Mouse (Mus musculus): ENCODE data around the gene Sfn. TPM values are rescaled to one million over a fixed set of nuclear protein-coding genes. Genes with fewer than 3 reads are reported as not detected.

Sfn gene
- polyA plus RNA-seq, 1 experiment, result 0.06 TPM

DNA sequence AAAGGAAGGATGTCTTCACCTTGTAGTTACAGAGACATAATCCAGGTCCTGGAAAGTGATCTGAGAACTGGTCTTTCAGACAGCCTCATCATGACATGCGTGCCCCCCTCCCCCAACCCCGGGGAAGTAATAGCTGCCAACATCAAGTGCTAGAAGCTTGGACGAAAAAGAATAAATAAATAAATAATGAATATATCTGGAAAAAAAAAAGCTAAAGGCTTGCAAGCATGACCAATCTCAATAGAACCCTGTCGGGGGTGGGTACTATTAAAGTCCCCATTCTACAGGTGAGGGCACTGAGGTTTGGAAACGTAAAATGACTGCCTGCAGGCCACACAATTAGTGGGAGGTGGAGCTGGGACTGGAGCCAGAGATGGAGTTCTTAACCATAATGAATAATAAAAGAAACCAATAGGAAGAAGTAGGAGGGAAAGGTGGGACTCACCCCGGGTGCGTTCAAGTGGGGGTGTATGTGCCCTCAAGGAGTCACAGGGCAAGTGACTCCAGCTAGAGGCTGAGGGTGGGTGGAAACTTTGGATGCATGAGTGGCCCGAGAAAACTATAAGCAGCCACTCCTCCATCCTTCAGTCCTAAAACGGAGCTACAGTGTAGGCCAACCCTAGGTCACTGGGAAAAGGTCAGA lies 29.9 kb upstream of the Sfn start:
- peak overlapping the region; percentile 67 for H3K4me3 ChIP-seq (replicated peaks)
- TF ChIP-seq TAL1 (IDR thresholded peaks at IDR 0.05; ENCODE audit: low read length) (no peak), GATA1 (IDR thresholded peaks at IDR 0.05; ENCODE audit: low read length) (no peak)
- no peaks in the 10 kb centered on the region for H3K36me3 ChIP-seq (ENCODE audit: control insufficient read depth)
- H3K9me3 ChIP-seq (ENCODE audit: control insufficient read depth, low read length), result no peaks in the 10 kb centered on the region
- peaks cover 24% of the 10 kb centered on the region for H3K4me1 ChIP-seq (ENCODE audit: control insufficient read depth)
- H3K27me3 ChIP-seq (ENCODE audit: control insufficient read depth), result peaks cover 9% of the 10 kb centered on the region

DNA sequence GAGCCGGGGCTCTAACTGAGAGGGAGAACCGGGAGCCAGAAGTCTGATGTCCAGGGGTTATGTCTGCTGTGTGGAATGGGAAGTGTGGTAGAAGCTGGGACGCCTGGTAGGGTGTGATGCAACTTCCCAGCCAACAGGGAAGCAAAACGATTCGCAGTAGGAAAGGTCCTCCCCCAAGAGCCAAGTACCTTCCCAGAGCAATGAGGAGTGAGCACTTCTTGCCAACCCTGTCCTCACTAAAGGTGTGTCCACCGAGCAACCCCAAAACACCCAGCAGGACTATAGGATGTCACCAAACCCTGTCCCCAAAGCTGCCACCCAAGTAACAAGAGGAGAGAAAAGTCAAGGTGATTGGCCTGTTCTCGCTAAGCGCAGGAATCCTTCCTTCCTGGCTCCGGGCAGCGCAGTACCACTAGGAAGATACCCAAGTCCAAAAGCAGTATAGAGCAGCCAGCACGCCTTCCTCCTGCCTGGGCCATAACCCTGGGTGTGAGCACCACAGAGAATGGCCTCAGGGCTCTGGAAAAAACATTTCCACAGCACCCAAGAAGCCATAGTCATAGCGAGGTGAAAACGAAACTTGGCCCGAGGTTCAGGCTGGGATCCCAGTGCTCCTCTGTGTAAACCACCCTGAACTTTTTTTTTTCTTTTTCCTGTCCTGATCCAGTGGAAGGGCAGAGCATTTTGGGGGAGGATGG lies 29.3 kb upstream of the Sfn start:
- TF ChIP-seq GATA1 (IDR thresholded peaks at IDR 0.05; ENCODE audit: low read length) (no peak), TAL1 (IDR thresholded peaks at IDR 0.05; ENCODE audit: low read length) (no peak)
- Histone ChIP-seq H3K27me3 (ENCODE audit: control insufficient read depth) (peaks cover 9% of the 10 kb centered on the region), H3K9me3 (ENCODE audit: control insufficient read depth, low read length) (no peaks in the 10 kb centered on the region), H3K4me3 (replicated peaks) (no peak overlapping the region), H3K36me3 (ENCODE audit: control insufficient read depth) (peaks cover under 1% of the 10 kb centered on the region; the same call in 1 of the 2 replicates), H3K4me1 (ENCODE audit: control insufficient read depth) (peaks cover 24% of the 10 kb centered on the region)

DNA sequence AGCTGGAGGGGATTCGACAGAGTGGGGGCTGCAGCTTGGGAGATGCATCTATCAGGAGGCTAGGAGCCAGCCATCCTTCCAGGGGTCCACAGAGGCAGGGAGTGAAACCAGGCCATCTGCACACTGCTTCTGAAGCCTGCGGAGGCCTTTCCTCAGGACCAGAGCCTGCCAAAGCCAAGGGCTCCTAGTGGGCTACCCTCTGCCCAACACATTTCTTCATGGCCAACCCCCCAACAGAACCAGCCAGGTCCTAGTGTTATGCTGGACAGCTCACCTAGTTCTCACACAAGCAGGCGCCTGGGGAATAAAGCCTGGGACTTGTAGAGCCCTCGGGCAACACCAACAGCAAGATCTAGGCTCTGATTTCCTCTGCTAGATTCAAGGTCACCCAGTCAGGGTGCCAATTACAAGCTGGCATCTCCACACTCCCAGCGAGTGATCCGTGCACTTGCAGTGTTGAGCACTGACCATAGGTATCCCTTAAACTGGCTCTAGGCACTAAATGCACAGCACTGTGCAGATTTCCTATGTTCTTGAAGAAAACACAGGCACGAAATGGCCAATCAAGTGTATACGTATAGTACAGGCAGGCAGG lies 28.5 kb upstream of the Sfn start:
- no peaks in the 10 kb centered on the region for H3K9me3 ChIP-seq (ENCODE audit: control insufficient read depth, low read length)
- H3K4me1 ChIP-seq (ENCODE audit: control insufficient read depth), result peaks cover 26% of the 10 kb centered on the region
- no peak overlapping the region for H3K4me3 ChIP-seq (replicated peaks)
- TF ChIP-seq TAL1 (IDR thresholded peaks at IDR 0.05; ENCODE audit: low read length) (no peak), GATA1 (IDR thresholded peaks at IDR 0.05; ENCODE audit: low read length) (no peak)
- H3K27me3 ChIP-seq (ENCODE audit: control insufficient read depth), result peaks cover 9% of the 10 kb centered on the region
- H3K36me3 ChIP-seq (ENCODE audit: control insufficient read depth), result peaks cover 3% of the 10 kb centered on the region; the same call in 1 of the 2 replicates

DNA sequence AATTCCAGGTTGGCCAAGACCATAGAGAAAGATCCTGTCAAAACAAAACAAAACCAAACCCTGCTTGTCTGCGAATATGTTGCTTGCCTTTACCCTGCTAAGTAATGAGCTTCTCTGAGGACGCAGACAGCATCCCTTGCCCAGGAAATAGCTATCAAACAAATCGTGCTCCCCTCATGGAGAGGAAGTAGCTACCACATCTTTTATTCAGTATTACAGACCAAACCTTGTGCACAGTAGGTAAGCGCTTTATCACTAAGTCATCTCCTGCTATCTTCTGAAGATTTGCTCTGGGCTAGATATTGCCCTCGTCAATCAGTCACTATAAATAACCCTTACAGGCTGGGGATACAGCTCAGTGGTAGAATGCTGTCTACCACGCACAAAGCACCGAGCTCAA lies 27.2 kb upstream of the Sfn start:
- H3K4me1 ChIP-seq (ENCODE audit: control insufficient read depth), result peaks cover 26% of the 10 kb centered on the region
- no peak overlapping the region for H3K4me3 ChIP-seq (replicated peaks)
- no peaks in the 10 kb centered on the region for H3K9me3 ChIP-seq (ENCODE audit: control insufficient read depth, low read length)
- peaks cover 9% of the 10 kb centered on the region for H3K27me3 ChIP-seq (ENCODE audit: control insufficient read depth)
- TF ChIP-seq TAL1 (IDR thresholded peaks at IDR 0.05; ENCODE audit: low read length) (no peak), GATA1 (IDR thresholded peaks at IDR 0.05; ENCODE audit: low read length) (no peak)
- peaks cover 3% of the 10 kb centered on the region; the same call in 1 of the 2 replicates for H3K36me3 ChIP-seq (ENCODE audit: control insufficient read depth)

DNA sequence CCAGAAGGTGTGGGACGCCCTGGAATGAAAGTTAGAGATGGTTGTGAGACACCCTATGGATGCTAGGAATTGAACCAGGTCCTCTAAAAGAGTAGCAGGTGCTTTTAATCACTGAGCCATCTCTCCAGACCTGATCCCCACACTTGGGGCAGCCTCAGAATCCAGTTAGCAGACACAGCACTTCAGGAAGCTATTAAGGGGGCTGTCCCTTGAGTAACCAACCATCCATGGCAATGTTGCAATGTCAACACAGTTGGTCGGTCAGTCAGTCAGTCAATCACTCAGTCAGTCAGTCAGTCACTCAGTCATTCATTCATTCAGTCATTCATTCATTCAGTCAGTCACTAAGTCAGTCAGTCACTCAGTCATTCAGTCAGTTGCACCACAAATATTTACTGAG lies 26.5 kb upstream of the Sfn start:
- H3K4me3 ChIP-seq (replicated peaks), result no peak overlapping the region
- peaks cover 19% of the 10 kb centered on the region for H3K4me1 ChIP-seq (ENCODE audit: control insufficient read depth)
- no peak for TF ChIP-seq GATA1 (IDR thresholded peaks at IDR 0.05; ENCODE audit: low read length)
- no peak for TF ChIP-seq TAL1 (IDR thresholded peaks at IDR 0.05; ENCODE audit: low read length)
- no peaks in the 10 kb centered on the region for H3K9me3 ChIP-seq (ENCODE audit: control insufficient read depth, low read length)
- peaks cover 9% of the 10 kb centered on the region for H3K27me3 ChIP-seq (ENCODE audit: control insufficient read depth)
- H3K36me3 ChIP-seq (ENCODE audit: control insufficient read depth), result peaks cover 5% of the 10 kb centered on the region; the same call in 1 of the 2 replicates

DNA sequence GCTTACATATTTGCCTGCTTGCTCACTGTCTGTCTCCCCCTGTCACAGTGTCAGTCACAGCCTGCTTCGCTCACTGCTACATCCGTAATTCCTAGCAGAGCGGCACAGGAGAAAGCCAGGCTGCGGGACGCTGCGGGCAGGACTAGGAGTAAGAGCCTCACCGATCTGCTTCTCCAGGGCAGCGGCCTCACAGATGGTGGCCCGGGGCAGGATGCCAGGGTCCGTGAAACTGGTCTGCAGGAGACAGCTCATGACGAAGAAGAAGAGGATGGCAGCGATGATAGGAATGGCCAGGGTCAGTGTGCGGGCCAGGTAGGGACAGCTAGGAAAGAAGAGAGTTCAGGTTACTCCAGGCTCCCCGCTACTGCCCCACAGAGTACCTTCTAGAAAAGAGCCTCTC lies 25.1 kb upstream of the Sfn start:
- no peaks in the 10 kb centered on the region for H3K9me3 ChIP-seq (ENCODE audit: control insufficient read depth, low read length)
- H3K36me3 ChIP-seq (ENCODE audit: control insufficient read depth), result peaks cover 5% of the 10 kb centered on the region; the same call in 1 of the 2 replicates
- peaks cover 2% of the 10 kb centered on the region for H3K27me3 ChIP-seq (ENCODE audit: control insufficient read depth)
- TF ChIP-seq GATA1 (IDR thresholded peaks at IDR 0.05; ENCODE audit: low read length) (no peak), TAL1 (IDR thresholded peaks at IDR 0.05; ENCODE audit: low read length) (no peak)
- H3K4me3 ChIP-seq (replicated peaks), result no peak overlapping the region
- peaks cover 8% of the 10 kb centered on the region for H3K4me1 ChIP-seq (ENCODE audit: control insufficient read depth)

DNA sequence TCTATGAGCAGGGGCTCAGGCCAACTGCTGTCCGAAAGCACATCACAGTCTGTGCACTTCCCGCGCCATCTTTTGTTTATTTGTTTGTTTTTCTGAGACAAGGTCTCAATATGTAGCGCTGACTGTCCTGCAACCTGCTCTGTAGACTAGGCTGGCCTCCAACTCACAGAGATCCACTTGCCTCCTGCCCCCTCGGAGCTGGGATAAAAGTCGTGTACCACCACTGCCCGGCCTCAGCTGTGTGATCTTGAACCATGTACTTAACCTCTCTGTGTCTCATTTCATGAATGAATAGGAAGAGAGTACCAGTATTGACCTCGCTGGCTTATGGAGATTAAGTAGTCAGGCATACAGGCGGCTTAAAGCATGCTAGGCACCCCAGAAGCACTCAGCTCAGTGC lies 24.7 kb upstream of the Sfn start:
- H3K4me3 ChIP-seq (replicated peaks), result no peak overlapping the region
- H3K4me1 ChIP-seq (ENCODE audit: control insufficient read depth), result peaks cover 7% of the 10 kb centered on the region; the same call in 1 of the 2 replicates

DNA sequence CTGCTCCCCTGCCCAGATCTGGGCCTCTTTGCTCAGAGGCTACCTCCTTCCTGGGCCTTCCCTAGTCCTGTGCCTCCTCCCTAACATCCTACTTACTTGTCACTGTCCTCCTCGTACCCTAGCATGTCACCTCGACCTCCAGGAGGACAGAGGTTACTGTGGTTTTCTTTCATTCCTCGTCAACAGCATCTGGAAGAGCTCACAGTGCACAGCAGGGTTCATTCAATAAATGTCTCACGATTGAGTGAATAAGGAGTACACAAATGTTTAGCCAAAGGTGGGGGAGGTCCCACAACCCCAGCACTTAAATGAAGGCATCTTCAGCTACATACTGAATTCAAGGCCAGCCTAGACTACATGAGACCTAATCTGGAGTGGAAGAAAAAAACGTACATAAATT lies 24.3 kb upstream of the Sfn start:
- Histone ChIP-seq H3K9me3 (ENCODE audit: control insufficient read depth, low read length) (no peaks in the 10 kb centered on the region), H3K27me3 (ENCODE audit: control insufficient read depth) (no peaks in the 10 kb centered on the region), H3K4me3 (replicated peaks) (no peak overlapping the region), H3K36me3 (ENCODE audit: control insufficient read depth) (peaks cover 5% of the 10 kb centered on the region; the same call in 1 of the 2 replicates), H3K4me1 (ENCODE audit: control insufficient read depth) (peaks cover 4% of the 10 kb centered on the region; the same call in 1 of the 2 replicates)
- no peak for TF ChIP-seq TAL1 (IDR thresholded peaks at IDR 0.05; ENCODE audit: low read length)

More for the DNA sequence above, 24.7 kb upstream of the Sfn start:
- no peak for TF ChIP-seq TAL1 (IDR thresholded peaks at IDR 0.05; ENCODE audit: low read length)
- no peak for TF ChIP-seq GATA1 (IDR thresholded peaks at IDR 0.05; ENCODE audit: low read length)
- Histone ChIP-seq H3K9me3 (ENCODE audit: control insufficient read depth, low read length) (no peaks in the 10 kb centered on the region), H3K36me3 (ENCODE audit: control insufficient read depth) (peaks cover 5% of the 10 kb centered on the region; the same call in 1 of the 2 replicates), H3K27me3 (ENCODE audit: control insufficient read depth) (no peaks in the 10 kb centered on the region)

DNA sequence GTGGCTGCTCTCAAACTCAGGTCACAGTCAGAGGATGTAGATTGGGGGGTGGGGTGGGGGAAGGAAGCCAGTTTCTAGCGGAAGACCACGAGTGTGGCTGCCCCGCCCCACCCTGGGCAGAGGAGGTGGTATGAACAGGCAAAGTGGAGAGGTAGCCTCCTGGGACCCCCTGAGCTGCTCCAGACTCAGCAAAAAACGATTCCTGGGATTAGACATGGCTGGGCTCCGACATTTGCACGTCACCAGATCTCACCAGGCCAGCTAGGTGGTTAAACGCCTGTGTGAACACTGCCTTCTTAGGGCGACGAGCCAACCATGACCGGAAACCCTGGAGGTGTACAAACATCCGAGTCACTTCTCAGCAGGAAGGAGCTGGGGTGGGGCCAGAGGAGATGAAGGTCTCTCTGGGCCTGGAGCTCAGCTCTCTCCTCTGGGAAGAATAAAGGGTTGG lies 23.7 kb upstream of the Sfn start:
- Histone ChIP-seq H3K4me1 (ENCODE audit: control insufficient read depth) (peaks cover 2% of the 10 kb centered on the region; the same call in 1 of the 2 replicates), H3K36me3 (ENCODE audit: control insufficient read depth) (peaks cover 5% of the 10 kb centered on the region; the same call in 1 of the 2 replicates), H3K27me3 (ENCODE audit: control insufficient read depth) (no peaks in the 10 kb centered on the region), H3K9me3 (ENCODE audit: control insufficient read depth, low read length) (no peaks in the 10 kb centered on the region), H3K4me3 (replicated peaks) (no peak overlapping the region)
- no peak for TF ChIP-seq GATA1 (IDR thresholded peaks at IDR 0.05; ENCODE audit: low read length)
- TF ChIP-seq TAL1 (IDR thresholded peaks at IDR 0.05; ENCODE audit: low read length), result no peak
